In genomic region chr8:46868346-46869065, GRCm38 (mm10) we compare ENCODE assay signal across 9 mouse cellular contexts.
DNase-seq lines count a peak whose midpoint lies in the region; ATAC-seq and TF ChIP-seq lines count a peak whose summit lies in the region.
"Had no signal": no experiment of that assay in that cellular context is flagged by ENCODE, and none has a peak within 500 bp of the region (broad histone marks: within the 10 kb centered on the region; RNA-seq: fewer than 3 reads in every experiment).

No protein-coding gene starts in this region.

- POLR2A ChIA-PET in Patski (lab: Charles Lee), result no interaction called here

- in situ Hi-C loops in Patski (cut with MboI; ENCODE audit: low pct_unique_long_range_greater_than_20kb), result no loop called here

- peak; percentile 69 for ATAC-seq in Patski

- intact Hi-C loops in gastrocnemius, adult 2 months (cut with DNase I), result no loop called here
- intact Hi-C loops in gastrocnemius, postnatal 36 days (cut with DNase I), result no loop called here

- peak overlapping the region; percentile 7; the same call in 1 of the 2 replicates for H3K4me3 ChIP-seq in gastrocnemius, adult 2 months
- H3K4me3 ChIP-seq in hindbrain, embryonic 10.5 days, result no peak overlapping the region
- H3K4me3 ChIP-seq: neural tube, embryonic 13.5 days had no signal

- TF ChIP-seq CTCF in gastrocnemius, adult 2 months (IDR thresholded peaks at IDR 0.05), result no peak
- TF ChIP-seq CTCF in Patski (IDR thresholded peaks at IDR 0.05), result no peak

- CTCF ChIA-PET in Patski (lab: Charles Lee), result interaction anchor here (0.8 to 1.1 kb wide), 2 partner anchors 12 to 14 kb away, joined by 3 read pairs; no protein-coding TSS in a partner anchor

- H3K27me3 ChIP-seq in Patski, result no peaks in the 10 kb centered on the region
- H3K27me3 ChIP-seq in hindbrain, embryonic 10.5 days (ENCODE audit: insufficient read depth, poor library complexity, severe bottlenecking), result no peaks in the 10 kb centered on the region
- H3K27me3 ChIP-seq: neural tube, embryonic 13.5 days had no signal

- peak overlapping the region; percentile 81 for H3K27ac ChIP-seq in gastrocnemius, adult 2 months
- H3K27ac ChIP-seq in hindbrain, embryonic 10.5 days, result no peak overlapping the region
- H3K27ac ChIP-seq: neural tube, embryonic 13.5 days had no signal

- H3K4me1 ChIP-seq in hindbrain, embryonic 10.5 days (replicated peaks), result peaks cover 10% of the 10 kb centered on the region; the same call in 1 of the 2 replicates
- H3K4me1 ChIP-seq: neural tube, embryonic 13.5 days had no signal

- H3K36me3 ChIP-seq in hindbrain, embryonic 10.5 days, result no peaks in the 10 kb centered on the region
- H3K36me3 ChIP-seq: neural tube, embryonic 13.5 days had no signal

- no peaks in the 10 kb centered on the region for H3K9me3 ChIP-seq in hindbrain, embryonic 10.5 days
- H3K9me3 ChIP-seq: neural tube, embryonic 13.5 days had no signal

- peak; percentile 73 for DNase-seq in gastrocnemius, adult 2 months
- no peak for DNase-seq in gastrocnemius, postnatal 36 days
- DNase-seq in Patski (ENCODE audit: low read depth, low spot score) (peak; percentile 61), MN1 (ENCODE audit: low spot score) (no peak)
- DNase-seq in heart, adult 8-10 months (ENCODE audit: low spot score), result peak; percentile 84
- peak; percentile 88 for DNase-seq in lung, postnatal 36 days
- no peak for DNase-seq in hindbrain, embryonic 10.5 days (ENCODE audit: low spot score)
- no peak for DNase-seq in cerebellum, adult 18-20 months

- 59% methylated on average over 8 of the region's 8 CpGs for WGBS in hindbrain, embryonic 10.5 days

Comparison
In these comparisons a context has a peak if more than half of its experiments do, and no peak if none do; other contexts are left out.
1. DNase-seq: peak in gastrocnemius, adult 2 months (single experiment), Patski (single experiment), heart, adult 8-10 months (single experiment) and lung, postnatal 36 days (single experiment); none in gastrocnemius, postnatal 36 days (0 of 2), MN1 (single experiment), hindbrain, embryonic 10.5 days (single experiment) and cerebellum, adult 18-20 months (0 of 2).